ENCODE assay signal across 8 mouse cellular contexts in genomic region chr15:78596914-78597313, GRCm38 (mm10). TPM values are rescaled to one million over a fixed set of nuclear protein-coding genes. Genes with fewer than 3 reads are reported as not detected.
DNase-seq lines count a peak whose midpoint lies in the region; ATAC-seq and TF ChIP-seq lines count a peak whose summit lies in the region.

Cyth4 (plus strand) TSS chr15:78597047.

- ATAC-seq in hindbrain, postnatal 0 days, result no peak

- no peak within 1 kb of the TSS for H3K4me2 ChIP-seq in hindbrain, postnatal 0 days (ENCODE audit: low read depth, low read length)

- H3K36me3 ChIP-seq in hindbrain, postnatal 0 days (ENCODE audit: insufficient read depth, low read length), result no peaks in the 10 kb centered on the region

- H3K27ac ChIP-seq in hindbrain, postnatal 0 days, result no peak within 1 kb of the TSS

- H3K9ac ChIP-seq in hindbrain, postnatal 0 days (replicated peaks; ENCODE audit: low read length), result no peak within 1 kb of the TSS

- DNase-seq in layer of hippocampus, adult 11-12 months (ENCODE audit: low spot score), result peak; percentile 61
- DNase-seq in layer of hippocampus, adult 9-10 months (ENCODE audit: low spot score), result no peak
- DNase-seq in gastrocnemius, postnatal 14 days, result peak; percentile 56
- DNase-seq in kidney, postnatal 14 days, result peak; percentile 55
- peak; percentile 78 for DNase-seq in lung, adult 18-20 months
- DNase-seq in spleen, postnatal 14 days (ENCODE audit: low spot score in 2 of 2), result peak; percentile 57 to 62
- no peak for DNase-seq in cerebellum, postnatal 4 days (ENCODE audit: low spot score in 2 of 2)
- no peak for DNase-seq in hindbrain, postnatal 0 days (ENCODE audit: low spot score)

- no peaks in the 10 kb centered on the region for H3K27me3 ChIP-seq in hindbrain, postnatal 0 days (ENCODE audit: insufficient read depth, low read length)

- no peaks in the 10 kb centered on the region for H3K4me1 ChIP-seq in hindbrain, postnatal 0 days (ENCODE audit: insufficient read depth, low read length)

- no peaks in the 10 kb centered on the region for H3K9me3 ChIP-seq in hindbrain, postnatal 0 days (ENCODE audit: low read length)

- WGBS in hindbrain, postnatal 0 days, result 76% methylated on average over 7 of the region's 7 CpGs

- TF ChIP-seq CTCF in hindbrain, postnatal 0 days (IDR thresholded peaks at IDR 0.05; ENCODE audit: low read depth), result no peak

- intact Hi-C loops in gastrocnemius, postnatal 14 days (cut with DNase I; ENCODE audit: low total_unique reads), result no loop called here

- H3K4me3 ChIP-seq in hindbrain, postnatal 0 days (ENCODE audit: low read length), result no peak within 1 kb of the TSS

RNA-seq across cellular contexts. Expression of gene Cyth4, which starts in this region (rescaled TPM):
- total RNA-seq in gastrocnemius, postnatal 14 days (2021), result 1 to 10 TPM; 2.9 to 3.3 TPM
- 6.4 and 6.8 TPM in 2 replicates for total RNA-seq in hindbrain, postnatal 0 days (2014; rRNA removed)
- polyA plus RNA-seq in hindbrain, postnatal 0 days (2015; fragmentation: Nextera tagmentation; extraction: Ambion mirVana), result 5.7 and 7.2 TPM in 2 replicates

Comparison
In these comparisons a context has a peak if more than half of its experiments do, and no peak if none do; other contexts are left out.
1. DNase-seq: peak in layer of hippocampus, adult 11-12 months (single experiment), gastrocnemius, postnatal 14 days (single experiment), kidney, postnatal 14 days (single experiment), lung, adult 18-20 months (2 of 2) and spleen, postnatal 14 days (2 of 2); none in layer of hippocampus, adult 9-10 months (single experiment), cerebellum, postnatal 4 days (0 of 2) and hindbrain, postnatal 0 days (single experiment).